Mouse (Mus musculus) thymus, adult 18-20 months (tissue): ENCODE results near the gene Ubqln1.

Experiments
- DNase-seq, 2 experiments: peaks; one replicate each; pipeline ENCODE4 v3.0.0; 2022; ENCODE audit warnings: mixed read lengths in 2 of 2

Ubqln1 gene

DNA sequence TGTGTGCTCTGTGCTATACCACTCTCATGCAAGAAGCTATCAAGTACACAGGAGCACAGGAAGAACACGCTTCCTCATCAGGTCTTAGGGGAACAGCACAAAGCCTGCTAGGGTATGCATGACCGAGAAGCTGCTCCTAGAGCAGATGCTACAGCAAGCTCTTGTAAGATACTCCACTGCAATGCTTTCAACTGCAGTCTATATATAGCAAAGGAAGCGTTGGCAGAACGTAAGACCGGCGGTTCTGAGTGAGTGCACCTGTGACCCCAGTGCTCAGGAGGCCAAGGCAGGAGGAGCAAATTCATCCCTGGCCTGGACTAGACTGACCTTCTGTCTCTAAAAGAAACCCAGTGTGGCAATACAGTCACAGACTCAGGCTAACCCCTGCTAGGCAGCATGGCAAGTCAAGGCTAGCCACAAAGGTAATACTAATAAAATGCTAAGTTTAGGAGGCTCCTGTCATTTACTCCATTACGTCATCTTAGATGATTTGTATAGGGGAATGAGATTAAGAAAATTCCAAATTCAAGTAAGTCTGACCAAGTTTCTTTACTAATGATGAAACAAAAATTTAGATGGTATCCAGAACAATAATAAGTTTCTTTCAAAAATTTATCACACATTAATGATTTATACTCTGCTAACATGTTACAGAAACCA lies 17.3 kb downstream of the Ubqln1 start:
- DNase-seq: no peak

DNA sequence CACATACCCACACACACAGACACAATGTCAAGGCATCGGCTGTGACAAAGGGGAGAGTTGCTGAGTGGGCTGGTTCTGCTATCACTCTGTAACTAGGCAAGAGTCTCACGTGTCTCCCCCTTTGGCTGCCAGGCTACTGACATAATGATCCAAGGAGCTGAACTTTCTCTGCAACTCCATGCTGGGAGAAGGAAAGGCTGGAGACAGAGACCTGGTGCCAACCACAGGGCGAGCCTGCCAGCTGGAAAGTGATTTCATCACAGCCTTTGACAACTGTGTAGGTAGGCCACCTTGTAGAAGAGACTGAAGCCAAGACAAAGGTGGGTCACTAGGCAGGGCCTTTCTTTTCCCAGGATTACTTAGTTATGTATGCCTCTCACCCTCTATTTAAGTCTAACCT lies 18.2 kb downstream of the Ubqln1 start:
- DNase-seq: no peak

DNA sequence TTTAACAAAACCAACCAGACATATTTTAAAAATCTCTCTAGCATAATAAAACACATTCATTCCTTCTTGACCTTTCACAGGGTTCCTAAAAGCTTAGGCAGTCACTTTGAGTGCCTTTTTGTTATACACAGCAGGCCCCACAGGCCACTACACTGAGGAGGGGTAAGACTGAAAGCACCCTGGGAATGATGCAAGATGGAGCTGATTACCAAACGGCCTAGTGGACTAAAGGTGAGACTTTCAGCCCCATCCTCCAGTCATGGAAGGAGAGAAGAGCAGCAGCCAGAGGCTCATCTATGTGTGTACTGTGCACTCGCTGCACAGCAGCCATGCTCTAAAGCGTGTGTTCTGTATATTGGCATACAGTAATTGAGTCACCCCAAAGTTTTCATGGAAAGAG lies 20.5 kb downstream of the Ubqln1 start:
- DNase-seq: no peak

DNA sequence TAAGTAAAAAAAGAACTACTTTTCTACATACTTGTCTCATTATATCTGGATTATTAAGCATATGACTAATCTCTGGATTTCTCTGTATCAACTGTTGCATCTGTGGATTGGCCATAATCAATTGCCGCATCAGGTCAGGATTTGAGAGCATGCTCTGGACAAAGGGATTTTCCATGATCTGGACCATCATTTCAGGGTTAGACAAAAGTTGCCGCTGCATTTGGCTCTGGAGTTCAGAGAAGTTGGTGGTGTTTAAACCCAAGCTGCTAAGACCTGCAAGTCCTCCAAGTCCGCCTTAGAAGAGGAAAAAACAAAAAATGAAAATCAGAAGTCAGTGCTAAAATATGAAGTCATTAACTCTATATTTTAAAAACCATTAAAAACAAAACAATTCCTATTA lies 22.2 kb downstream of the Ubqln1 start:
- DNase-seq: no peak

DNA sequence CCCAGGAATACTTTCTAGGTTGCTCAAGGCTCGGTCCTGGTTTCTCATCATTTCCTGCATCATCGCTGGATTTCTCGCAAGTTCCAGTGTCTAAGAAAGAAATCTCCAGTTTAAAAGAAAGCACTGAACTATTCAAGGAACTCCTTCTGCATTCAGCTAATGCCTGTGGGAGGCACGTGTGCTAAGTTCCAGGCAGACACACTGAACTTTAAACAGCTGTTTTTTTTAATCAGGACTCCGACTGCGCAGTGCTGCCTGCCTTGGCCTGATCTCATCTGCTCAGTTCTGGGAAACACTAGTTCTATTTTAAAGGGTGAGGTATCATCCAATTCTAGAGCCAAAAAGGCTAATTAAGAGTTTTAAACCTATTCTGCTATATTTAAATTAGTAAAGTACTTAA lies 23.3 kb downstream of the Ubqln1 start:
- DNase-seq: no peak

DNA sequence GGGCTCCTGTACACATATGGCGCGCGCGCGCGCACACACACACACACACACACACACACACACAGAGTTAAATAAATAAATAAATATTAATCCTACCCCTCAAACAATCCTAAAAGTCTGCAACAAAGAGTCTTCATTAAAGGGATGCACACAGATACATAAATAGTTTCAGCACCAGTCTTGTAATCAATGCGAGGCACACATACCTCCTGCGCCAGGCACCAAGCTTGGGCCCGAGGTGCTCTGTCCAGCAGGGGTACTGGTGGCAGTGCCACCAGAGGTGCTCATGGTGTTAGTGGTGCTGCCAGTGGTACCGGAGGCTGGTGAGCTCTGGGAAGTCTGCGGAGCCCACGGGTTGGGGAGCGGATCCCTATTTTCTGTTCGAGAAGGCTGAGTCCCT lies 23.9 kb downstream of the Ubqln1 start:
- no peak for DNase-seq

DNA sequence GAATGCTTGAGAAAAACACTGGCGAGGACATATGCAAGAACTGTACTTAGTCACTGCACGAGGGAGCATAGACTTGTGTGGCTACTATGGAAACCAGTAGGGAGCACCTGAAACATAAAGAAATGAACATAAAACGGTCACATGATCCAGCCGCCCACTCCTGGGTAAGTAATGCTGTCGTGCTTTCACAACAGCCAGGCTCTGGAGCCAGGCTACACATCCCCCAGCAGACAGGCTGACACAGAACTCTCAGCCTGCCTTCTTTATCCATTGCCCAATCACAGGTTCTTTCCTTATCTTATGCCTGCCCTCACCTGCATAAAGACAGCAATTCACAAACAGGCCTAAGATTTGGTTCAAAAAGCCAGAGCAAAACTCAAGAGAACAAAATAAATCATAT lies 26.0 kb downstream of the Ubqln1 start:
- no peak for DNase-seq

DNA sequence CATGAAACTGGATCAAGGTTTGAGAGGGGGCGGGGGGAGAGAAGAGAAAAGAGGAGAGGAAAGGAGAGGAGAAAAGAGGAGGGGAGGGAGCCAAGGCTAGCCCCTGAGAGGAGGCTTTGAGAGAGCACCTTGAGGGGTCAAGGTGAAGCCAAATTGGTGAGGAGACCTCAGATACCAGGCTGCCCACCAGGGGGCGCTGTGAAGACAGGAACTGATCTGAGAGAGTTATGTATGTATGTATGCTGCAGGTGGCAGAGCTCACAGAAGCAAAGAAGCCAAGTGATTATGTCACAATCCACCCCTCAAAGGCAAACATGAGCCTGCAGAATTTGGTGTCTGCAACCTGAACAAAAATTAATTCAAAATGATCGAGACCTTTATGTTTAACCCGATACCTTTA lies 27.0 kb downstream of the Ubqln1 start:
- peak; percentile 68 to 74 for DNase-seq

DNA sequence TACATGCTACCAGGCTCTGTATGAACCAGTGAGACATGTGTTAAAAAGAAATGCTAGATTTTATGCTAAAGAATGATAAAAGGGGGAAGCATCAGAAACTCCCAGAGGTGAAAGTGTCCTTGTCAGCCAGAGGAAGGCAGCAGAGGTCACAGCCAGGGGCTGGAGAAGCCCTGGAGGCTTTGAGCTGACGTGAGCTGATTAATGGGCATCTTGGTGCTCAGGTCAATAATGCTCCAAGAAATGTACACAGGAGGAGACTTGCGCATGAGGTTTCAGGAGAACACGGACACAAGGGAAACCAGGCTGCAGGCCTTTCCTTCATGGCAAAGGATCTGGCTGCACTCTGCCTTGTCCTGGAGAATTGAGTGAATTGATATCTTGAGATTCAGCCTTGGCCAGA lies 27.7 kb downstream of the Ubqln1 start:
- DNase-seq: no peak

DNA sequence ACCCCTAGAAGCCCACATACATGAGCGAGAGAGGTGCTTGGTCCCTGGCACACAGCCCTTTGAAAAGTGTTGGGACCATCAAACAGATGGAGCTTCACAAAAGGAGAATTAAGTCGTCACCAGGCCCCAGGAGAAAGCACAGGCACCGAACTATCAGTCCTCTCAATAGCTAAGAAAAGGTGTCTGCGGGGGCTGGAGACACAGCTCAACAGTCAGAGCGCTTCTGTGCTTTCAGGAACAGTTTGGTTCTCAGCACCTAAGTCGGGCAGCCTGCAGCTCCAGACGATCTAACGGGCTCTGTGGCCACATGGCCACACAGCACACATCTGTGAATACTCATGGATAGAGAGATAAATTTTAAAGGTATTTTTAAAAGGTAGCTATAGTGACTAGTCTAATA lies 29.2 kb downstream of the Ubqln1 start:
- DNase-seq: no peak

DNA sequence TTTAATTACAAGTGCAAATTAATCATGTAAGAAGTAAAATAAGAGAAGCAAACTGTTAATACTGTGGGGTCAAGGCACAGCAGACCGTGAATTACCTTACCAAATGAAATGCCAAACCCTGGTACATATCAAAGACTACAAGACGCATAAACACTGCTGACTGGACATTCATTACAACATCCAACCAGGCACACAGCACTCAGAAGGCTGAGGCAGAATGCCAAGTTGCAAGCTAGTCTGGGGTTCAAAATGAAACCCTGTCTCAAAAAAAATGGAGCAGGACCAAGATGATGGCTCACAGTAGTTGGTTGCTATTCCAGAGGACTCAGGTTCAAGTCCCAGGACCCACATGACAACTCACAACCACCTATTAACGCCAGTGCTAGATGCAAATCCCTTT lies 31.3 kb downstream of the Ubqln1 start:
- no peak for DNase-seq

DNA sequence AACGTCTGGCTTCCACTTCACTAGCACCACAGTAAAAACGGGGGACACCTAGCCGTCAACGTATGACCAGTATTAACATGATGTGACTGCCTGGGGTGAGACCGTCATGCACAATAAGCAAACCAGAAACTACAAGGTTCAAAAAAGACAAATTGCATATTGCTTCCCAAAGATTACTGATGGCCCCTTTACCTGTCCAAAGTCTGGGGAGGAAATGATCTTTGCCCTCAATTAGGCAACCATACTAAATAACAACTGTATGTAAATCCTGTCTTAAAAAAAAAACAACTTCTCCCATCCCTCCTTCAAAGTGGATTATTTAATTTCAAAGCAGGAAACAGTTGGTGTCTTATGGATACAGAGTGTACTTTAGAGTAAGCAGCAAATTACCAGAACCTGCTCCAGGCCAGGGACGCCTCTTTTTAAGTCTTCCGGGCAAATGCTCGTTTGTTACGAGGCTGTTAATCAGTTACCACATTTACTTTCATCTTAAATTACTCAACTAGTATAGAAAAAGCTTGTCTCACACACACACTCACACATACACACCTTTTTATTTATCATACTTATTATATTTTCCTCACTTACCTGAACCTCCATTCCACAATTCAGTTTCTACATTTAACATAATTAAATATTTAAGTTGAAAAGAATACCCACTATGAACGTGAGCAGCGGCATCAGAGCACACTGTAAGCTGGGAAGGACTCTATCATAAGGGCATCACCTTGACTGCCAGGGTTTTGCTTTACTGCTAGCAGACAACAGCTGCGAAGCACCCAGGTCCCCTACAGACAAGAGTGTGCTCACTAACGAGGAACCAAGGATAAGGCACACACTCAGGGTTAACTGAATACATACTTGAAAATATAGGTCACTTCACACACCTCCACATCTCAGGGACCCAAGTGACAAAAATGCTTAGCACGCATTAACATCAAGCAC lies 33.6 kb downstream of the Ubqln1 start:
- no peak for DNase-seq

DNA sequence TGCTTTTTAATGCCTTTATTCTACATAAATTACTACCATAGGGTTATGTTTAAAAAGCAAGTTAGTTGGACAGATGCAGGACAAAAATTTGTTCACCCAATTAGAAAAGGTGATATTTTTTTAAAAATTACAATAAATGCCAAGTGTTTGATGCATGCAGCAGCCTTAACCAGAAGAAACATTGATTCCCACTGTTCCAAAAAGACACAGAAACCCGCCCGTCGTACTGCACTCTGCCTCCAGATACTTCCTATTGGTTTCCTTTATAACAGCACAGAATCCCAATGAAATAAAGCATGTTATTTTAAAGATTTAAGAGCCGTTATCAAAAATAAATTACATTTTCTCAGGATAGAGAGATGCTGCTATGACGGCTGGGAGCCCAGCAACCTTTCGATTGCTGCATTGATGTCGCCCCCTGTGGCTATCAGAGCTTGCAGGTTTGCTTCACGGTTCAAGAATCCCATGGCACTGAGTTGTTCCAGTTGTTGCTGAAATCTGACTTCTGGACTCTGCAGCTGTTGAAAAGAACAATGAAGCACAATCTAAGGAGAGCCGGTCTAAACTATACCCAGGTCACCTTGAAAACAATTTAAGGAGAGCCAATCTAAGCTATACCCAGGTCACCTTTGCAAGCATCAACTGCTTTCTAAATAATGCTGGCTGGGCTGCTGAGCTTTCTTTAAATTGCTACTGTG lies 37.8 kb downstream of the Ubqln1 start:
- DNase-seq: peak; percentile 98 to 99

DNA sequence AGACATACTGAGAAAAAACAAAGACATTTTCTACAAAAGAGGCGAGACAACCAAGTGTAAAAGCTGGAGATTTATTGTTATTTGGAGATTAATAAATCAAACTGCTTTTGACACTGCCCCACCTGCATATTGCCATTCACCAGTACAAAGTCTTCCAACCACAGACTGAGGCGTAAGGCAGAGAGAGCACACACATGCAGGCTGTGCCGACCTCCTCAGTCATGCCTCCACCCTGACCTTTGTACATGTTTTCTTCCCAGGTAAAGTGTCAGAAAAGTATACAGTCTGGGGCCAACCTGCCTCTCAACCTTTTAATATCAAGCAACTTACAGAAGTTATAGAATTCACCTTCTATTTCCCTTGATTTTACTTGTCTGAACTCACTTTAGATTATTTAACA lies 39.3 kb downstream of the Ubqln1 start:
- DNase-seq: no peak

DNA sequence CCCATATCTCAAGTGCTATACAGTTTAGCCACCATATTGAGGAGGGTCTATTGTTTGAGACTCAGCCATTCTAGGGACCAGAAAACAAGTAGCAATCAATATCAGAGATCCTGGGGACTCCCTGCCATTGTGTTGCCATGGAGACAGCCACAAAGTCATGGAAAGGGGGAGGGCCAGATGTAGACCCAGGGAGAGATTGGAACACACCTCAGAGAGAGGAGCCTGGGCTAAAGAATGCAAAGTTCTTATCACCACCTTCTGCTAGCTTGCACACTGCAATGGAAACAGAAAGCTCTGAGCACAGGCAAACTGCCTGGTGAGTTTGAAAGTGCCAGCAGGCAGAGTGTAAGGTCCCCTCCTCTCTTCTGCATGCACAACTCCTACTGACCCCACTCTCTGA lies 47.3 kb downstream of the Ubqln1 start:
- DNase-seq: no peak

DNA sequence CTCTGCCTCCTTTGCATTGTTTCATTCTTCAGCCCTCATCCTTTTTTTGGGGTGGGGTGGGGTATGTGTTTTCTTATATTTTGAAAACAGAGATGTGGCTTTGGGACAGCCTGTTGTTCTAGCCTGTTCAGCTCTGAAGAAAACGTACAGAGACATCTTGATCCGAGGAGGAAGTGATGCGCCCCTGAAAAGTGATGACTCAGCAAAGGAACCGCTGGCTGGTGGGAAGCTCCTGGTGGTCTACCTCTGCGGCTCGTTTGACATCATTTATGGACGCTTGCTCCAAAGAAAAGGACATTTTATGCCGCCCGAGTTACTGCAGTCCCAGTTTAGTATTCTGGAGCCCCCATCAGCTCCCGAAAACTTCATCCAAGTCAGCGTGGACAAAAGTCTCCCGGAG lies 52.1 kb downstream of the Ubqln1 start:
- DNase-seq: no peak

DNA sequence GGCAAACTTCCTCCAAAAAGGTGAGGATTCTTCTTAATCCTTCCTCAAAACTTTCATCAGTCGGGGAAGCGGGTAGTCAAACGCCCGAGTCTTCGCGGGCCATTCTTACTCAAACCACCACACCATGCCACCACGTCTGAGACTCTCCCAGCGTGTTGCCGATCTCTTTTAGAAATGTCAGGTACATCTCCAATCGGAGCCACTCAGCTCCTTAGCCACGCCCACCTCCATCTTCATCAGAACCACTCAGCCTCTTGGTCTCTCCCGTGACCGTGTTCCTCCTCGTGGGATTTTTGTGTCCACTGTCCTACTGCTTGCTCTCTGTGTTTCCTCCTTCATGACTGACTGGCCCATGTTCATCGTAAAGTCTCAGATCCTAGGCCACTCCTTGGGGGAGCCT lies 54.7 kb downstream of the Ubqln1 start:
- DNase-seq: no peak

DNA sequence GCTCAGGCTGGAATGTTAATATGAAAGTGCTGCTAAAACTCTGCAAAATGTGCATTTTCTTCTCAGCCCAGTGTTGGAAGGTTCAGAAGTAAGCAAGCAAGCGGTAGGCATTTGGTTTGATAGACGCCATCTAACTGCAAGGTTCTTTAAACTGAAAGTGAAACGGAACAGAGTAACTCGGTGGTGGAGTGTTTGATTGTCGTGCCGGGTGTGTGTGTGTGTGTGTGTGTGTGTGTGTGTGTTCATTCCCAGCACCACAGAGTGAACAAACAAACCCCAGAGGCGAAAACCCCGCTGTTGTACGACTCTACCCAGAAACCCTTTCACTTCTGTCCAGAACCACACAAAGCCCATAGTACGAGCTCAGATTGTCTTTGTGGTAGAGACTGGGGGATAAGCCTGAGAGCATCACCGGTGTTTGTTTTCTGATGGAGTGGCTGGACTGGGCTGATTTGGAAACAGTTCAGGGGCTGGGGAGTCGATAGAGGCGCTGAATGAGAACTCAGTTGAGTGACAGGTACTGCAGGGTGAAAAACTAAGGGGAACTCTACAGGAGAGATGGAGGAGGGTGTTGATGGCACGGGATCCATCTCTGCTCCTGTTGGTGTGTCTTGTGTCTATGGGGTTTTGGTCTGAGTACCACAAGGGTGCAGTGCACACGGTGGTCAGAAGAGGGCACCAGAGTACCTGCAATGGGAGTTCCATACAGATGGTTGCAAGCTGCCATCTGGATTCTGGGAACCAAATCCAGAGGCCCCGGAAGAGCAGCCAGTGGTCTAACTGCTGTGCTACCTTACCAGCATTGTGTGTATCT lies 57.1 kb downstream of the Ubqln1 start:
- peak; percentile 62 to 82 for DNase-seq

DNA sequence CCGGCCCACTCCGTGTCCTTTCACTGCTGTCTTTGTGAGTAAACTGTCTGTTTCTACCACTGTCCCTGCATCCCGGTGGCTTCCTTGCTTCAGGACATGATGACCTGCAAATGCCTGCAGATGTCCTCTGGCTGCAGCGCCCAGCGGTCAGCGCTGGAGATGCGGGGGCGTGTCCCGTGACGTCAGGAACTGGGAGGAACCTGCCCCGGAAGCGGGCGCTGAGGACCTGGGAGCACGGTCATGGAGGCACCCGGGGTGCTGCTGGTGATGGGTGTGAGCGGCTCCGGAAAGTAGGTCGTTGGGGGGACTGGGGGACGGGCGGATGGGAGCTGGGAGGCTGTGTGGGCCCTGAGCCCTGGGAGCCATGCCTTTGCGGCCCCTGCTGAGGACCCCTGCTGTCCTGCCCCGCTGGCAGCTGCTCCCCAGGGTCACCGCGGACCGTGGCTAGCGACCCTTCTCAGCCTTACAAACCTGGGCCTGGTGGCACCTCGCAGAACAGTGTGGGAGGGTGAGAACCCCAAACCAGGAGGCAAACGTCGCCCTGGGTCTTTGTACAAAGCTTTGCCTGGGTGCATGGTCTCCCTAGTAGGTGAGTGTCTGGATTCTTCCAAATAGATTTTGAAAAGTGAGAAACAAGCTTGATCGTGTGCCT lies 57.9 kb downstream of the Ubqln1 start, which contains the start of gene Idnk:
Idnk (plus strand) TSS at position 203 of the 652 bp plus-strand sequence.
- peak; percentile 77 to 82 for DNase-seq

DNA sequence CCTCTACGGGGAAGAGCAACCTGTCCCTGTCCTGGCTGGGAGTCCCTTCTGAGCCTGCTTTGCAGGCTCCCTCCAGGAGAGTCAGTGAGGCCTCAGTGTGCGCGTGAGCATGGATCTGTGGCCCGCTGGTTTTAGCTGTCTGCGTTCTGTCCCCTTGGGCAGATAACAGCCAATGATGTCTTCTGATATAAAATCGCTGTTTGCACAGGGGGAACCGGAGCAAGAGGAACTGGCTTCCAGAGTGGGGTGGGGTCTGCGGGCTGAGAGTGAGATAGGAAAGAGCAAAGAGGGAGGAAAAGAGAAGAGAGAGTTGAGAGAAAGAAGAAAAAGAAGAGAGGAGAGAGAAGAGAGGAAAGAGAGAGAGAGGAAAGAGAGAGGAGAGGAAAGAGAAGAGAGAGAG lies 58.4 kb downstream of the Ubqln1 start:
- no peak for DNase-seq

DNA sequence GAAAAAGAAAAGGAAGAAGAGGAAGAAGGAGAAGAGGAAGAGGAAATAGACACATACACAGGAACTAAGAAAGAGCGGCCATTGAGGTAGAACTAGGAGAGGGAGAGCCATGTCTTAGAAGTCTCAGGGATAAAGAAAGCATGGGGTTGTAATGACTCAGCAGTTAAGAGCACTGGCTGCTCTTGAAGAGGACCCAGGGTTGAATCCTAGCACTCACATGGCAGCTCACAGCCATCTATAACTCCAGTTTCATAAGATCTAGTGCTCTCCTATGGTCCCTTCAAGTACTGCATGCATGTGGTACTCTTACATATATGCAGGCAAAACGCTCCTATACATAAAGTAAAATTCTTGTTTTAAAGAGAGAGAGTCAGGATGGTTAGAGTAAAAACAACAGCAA lies 59.4 kb downstream of the Ubqln1 start:
- DNase-seq: no peak

DNA sequence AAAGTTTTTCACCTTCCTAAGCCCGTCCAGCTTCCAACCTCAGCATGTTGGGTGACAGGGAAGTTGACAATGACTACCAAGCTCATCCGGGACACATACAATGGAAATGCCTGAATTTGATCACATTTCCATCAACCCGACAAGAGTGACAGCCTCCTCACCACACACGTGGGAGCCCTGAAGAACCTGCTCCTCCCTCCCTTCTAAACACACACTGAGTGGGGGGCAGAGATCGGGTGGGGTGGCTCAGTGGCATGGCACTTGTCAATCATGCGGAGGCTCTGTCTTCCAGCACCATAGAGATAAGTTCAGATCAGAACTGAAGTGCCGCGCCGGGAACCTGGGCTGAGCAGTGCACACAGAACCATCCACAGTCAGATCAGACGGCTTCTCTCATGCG lies 65.0 kb downstream of the Ubqln1 start:
- no peak for DNase-seq
